Mouse (Mus musculus) fibroblast of lung, adult 2 months (primary cell): ENCODE data around the gene Hs6st3.
A peak's percentile ranks its signal among the peaks of the same experiment; 100 is the strongest.
"Not testable (repeated sequence)": the region's sequence is repeated elsewhere in the genome, so short reads cannot be mapped to it uniquely, and the experiment has no call there.

Experiments
- DNase-seq: peaks from one replicate; pipeline ENCODE4 v3.0.0-alpha.2; 2011; ENCODE audit warnings: low read depth

The Hs6st3 gene

DNA sequence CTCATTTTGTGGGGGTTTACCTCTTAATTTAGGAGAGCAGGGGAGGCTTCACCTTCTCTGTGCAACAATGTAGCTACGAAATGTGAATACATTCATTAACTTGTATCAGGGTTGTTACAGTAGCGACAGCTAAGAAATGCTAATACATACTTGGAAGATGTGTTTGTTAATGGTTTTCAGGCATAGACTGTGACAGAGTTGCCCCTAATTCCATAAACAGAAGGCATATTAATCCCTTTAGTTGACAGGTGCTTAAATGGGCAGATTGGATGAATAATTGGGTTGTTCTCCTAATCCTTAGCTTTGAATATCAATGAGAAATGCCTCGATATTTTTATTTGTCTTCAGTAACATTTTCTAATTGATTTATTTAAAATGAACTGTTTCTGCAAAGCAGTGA is 314.7 kb downstream of the Hs6st3 start:
- DNase-seq: no peak

DNA sequence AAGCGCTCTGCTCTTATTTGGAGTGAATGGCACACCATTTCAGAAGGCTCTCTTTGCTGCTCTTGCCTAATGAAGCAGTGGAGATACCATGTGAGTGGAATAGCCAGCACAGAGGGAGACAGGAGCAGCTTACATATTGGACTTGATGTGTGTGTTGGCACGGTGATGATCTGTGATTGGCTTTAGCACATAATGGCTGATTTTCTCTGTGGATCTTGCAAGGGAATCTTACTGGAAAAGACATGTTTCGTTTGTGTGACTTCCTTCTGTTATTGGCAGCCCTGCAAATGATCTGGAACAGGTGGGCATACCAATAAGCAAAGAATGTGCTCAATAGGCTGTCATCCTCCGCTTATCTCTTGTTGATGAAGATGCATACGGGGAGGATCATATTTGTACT is 326.2 kb downstream of the Hs6st3 start:
- DNase-seq: no peak

DNA sequence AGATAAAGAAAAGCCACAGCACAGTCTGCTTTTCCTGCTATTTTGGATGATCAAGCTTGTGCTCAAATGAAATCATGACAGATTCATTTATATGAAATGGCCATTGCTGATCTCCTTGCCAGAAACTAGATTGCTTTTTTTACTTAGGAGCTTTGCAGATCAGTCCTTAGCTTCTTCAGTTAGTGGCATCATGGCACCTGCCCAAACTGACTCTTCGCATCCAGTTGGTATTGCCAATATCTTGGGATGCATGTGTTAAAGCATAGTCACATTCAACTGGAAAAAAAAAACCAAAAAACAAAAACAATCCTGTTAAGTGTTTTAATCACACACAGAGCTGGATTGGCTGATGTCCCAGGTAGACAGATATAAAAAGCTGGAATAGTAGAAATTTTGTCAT is 326.7 kb downstream of the Hs6st3 start:
- no peak for DNase-seq

DNA sequence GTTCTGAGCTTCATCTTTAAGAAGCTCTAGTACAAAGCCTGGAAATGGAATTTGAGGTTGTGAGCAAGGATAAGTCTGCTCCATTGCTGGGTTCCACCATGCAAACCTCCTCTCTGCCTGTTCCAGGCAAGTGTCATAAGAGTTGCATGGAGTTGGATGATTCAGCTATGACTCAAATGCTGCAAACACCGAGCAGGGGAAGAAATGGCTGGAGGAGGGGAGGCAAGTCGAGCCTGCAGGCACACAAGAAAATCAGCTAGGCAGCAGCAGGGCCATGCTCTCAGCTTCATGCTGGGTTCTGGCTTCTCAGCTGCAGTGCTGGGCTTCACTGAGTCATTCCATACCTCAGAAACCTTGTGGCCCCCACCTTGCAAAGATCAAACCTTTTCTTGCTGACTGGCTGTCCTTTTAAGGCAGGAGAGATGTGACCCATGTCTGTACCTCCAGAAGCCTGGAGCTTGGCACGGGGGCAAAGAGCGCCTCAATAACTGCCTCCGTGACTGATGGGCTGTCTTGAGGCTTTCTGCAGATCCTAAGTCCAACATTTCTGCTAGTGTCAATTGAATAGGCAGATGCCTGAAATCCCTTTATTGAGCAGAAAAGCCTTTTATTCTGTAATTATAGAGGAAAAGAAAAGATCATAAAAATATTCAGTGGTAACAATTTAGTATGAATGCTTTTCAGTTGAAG is 328.9 kb downstream of the Hs6st3 start:
- peak; percentile 16 for DNase-seq

DNA sequence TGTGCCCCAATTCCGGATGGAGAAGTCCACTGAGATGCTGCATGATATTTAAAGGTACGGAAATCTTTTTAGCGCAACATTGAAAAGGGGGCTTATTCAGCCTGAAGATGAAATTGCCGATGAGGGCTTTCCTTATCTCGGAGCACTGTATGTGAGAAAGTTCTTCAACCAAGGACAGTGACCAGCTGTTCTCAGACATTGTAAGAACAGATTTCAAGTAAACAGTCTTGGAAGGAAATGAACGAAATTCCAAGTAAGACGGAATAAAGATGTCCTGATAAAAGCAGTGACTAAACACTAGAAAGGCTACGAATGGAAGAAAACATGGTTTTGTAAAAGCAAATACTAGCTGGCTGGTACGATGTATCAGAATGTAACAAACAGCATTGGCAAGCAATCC is 338.4 kb downstream of the Hs6st3 start:
- no peak for DNase-seq

DNA sequence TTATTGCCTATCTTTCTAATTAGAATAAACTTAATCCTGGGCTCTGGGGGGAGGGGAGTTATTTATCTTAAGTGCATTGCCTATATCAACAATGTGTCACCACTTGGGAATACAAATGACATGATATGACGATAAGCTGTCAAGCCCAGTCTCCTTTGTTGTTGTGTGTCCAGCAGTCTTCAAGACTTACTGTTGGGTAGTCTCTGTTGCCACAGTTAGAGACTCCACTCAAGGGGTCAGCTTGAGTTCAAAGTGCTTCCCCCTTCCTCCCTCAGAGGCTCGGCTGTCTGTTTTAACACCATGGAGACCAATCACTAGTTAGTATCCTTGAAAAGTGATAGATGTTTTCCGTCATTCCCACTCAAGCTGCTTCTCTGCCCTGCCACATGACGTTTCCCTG is 339.7 kb downstream of the Hs6st3 start:
- no peak for DNase-seq

DNA sequence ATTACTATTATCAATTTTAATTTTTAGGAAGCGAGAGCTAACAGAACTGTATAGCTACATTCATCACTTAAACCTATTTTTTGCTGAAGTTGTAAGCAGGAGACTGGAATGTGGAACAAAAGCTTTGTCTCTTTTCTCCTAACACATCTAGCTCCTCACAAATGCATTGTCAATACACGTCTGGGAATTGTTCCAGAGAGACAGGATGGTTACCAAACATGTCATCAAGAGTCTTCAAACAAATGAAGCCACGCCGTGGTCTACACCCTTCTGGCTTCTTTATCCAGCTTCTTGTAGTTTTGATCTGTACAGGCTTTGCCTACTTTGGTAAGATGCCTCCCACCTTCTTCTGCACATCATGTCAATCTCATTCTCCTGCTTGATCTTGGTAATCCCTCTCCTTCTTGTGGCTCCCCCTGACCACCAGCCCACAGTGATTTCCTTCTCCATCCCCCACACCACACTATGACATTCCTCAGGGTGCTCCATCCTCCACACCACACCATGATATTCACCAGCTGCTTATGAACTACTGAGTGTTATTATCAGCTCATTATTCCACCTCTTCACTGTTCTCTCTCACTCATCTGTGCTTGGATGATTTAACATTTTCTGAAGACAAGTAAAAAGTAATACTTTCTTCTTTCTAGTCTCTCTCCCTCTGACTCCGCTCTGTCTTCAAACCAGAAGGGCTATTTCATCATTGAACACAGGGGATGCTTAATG is 351.0 kb downstream of the Hs6st3 start:
- DNase-seq: no peak

DNA sequence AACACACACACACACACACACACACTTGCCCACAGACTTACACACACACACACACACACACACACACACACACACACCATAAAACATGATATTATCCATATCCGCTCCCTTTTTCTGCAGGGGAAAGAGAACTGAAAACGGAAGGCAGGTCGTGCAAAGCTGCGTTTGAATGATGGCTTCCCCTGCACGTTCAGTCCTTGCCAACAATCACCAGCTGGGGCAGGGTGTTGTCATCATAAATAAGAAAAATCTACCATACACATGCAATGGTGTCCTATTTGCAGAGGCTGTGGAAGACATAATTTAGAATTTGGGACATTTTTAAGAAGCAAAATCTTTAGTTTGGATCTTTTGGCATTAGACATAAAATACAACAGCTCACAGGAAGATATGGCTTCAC is 382.5 kb downstream of the Hs6st3 start:
- DNase-seq: no peak

DNA sequence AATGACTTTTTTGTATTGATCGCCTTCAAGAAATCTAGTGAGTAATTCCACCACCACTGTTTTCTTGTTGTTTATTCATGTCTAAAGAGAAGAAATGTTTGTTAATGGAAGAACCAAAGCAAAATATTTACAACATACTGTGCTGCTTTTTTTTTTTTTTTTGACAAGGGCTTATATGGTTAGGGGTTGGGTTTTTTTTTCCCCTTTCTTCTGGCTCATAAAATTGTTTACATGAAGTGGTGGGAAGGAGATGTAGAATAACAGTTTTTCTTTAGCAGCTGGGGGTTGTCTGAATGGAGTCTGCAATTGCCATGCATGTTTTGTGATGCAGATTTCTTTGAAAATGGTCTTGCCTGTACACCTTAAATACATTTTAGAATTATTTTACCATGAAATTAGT is 382.9 kb downstream of the Hs6st3 start:
- DNase-seq: no peak

DNA sequence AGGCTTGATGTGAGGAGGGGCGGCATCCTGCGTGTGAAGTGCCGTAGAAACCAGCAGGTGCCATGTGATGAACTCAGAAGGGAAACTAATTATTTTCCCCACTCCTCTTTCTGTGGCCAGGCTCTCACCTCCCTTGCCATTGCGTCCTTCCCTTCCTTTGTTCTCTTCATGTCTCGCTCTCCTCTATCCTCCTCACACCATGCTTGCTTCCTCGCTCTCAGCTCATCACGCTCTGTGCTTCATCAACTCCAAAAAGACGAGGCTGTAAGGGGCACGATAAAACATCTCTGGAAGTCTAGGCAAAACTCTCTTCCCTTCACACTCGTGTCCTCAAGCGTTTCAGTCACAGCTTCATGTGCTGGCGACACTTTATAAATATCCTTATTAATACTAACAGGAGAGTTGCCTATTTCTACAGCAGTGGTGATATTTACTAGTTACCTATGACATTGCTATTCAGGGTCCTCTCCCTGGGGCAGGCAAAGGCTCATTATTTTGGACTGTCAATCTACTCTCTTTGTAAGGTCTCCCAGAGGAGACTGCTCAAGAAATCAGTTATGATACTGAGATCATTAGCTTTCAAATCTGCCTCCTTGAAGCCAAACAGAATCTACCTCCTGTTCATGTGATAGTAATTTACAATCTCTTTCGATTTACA is 394.9 kb downstream of the Hs6st3 start:
- no peak for DNase-seq

DNA sequence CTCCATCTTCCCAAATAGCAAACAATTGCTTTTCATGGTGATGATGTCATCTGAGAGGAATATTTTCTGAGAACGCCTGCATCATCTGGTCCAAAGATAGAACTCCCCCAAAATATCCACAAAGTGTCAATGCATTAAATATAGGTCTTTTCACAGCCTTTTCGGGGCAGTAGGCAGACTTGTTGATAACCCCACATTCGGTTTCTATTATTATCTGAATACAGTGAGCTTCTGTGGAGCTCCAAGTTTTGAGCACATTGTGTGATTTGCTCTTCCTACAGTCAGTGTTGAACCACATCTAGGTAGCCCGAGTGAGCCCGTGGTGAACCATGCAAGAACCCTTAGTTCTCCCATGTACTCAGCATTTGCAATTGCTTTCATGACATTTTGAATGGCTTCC is 402.4 kb downstream of the Hs6st3 start:
- DNase-seq: no peak

DNA sequence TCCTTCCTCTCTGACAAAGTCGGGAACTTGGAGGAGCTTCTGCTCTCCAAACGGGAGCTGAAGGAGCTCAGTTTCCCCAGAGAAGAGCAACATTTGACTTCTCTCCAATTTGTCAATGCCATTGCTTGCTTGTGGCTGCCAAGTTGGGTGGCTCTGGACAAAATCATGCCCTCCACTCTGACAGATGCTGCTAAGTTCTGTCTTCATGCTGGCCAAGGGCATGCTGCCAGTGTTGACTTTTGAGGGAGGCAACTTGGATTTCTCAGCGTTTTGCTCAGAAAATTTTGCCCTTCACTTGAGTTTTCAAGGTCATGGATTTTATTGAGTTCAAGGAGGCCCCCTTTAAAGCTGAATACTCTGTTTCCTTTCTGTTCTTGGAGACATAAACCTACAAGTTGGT is 406.5 kb downstream of the Hs6st3 start:
- no peak for DNase-seq

DNA sequence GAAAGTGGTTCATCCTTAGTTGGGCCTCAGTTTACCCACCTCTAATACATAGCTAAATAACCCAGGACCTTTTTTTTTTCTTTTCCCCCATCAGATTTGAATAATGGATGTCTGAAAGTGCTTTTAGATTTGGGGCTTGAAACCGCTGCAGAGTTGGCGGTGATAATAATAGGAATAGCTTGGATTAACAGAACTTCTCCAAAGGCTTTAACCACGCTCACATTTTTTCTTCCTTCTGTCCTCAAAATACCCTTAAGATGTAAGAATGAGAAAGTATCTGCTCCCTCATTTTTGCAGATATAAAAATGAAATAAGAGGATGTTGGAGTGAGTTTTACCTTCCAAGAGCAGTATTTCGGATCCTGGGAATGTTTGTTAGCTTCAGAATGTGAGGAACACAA is 420.2 kb downstream of the Hs6st3 start:
- no peak for DNase-seq

DNA sequence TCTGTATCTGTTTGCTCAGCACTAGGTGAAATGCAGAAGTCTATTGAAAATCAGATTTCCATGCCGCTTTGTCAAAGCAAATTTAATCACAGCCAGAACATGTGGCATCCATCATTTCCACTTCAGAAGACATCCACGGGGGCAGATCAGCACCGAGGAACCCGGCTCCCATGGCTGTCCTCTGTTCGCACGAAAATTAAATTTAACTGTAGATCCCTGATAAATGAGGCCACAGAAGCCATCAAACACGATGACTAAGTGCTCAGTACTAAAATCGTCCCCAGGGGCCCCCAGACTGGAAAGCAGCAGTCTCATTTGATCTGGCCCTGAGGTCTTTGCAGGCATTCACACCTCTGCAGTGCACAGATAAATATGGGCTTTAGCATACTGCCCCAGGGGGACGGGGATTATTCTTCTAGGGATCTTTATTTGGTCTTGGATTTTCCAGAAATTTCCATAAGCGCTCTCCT is 443.9 kb downstream of the Hs6st3 start:
- DNase-seq: no peak

DNA sequence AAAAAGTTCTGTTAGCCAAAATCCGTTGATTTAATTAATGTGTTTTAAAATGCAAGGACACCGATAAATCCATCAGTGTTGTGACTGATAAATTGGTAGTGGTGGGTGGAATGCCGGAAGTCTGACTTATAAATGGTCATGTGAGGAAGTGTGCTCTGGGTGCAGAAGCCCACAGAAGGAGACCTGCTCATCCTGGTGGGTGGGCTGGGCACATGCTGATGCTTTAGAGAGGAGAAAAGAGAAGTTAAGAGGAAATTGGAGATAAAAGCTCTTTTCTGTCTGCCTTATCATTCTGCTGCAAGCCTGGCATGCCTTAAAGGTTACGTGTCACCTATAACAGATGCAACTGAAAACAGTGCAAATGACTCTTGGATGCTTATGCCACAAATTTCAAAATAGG is 446.9 kb downstream of the Hs6st3 start:
- DNase-seq: no peak

DNA sequence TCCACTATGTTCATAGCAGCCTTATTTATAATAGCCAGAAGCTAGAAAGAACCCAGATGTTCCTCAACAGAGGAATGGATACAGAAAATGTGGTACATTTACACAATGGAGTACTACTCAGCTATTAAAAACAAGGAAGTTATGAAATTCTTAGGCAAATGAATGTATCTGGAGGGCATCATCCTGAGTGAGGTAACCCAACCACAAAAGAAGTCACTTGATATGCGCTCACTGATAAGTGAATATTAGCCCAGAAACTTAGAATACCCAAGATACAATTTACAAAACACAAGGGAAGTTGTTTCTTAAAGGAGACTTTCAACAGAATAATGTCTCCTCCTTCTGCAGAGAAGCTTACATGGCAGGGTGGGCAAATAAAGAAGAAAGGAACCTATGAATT is 449.2 kb downstream of the Hs6st3 start:
- DNase-seq: not testable (repeated sequence)

DNA sequence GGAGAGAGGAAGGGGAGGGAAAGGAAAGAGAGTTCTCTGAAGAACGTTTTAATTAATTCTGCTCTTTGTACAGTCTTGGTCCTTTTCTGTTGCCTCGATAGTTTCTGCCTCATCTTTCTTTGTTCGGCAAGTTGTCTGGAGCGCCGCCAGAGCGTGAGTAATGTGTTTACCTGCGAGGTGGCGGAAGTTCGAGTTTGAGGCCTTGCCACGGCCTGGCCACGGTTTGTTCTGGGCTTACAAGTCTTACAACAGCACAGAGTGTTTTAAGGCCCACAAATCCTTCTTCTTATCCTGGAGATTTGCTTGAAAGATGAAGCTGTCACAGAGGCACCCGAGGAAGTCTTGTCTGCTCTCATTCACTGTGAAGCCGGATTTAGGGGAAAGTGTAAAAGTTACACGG is 466.2 kb downstream of the Hs6st3 start:
- no peak for DNase-seq

DNA sequence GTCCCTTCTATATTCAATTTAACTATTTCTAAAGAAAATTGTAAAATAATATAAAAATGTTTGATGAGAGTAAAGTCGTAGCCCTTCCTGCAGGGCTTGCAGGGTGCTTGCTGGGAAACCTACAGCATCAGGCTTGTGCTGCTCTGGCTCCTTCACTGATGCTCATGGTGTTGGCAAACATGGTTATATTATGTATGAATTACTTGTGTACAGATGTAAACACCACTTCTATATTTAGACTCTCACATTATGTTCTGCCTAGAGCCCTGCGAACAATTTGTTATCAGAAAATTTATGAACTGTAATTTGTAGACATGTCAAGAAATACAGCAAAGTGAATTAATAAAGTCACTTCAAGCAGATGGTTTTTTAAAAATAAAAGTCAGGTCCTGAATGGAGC is 474.7 kb downstream of the Hs6st3 start:
- DNase-seq: no peak

DNA sequence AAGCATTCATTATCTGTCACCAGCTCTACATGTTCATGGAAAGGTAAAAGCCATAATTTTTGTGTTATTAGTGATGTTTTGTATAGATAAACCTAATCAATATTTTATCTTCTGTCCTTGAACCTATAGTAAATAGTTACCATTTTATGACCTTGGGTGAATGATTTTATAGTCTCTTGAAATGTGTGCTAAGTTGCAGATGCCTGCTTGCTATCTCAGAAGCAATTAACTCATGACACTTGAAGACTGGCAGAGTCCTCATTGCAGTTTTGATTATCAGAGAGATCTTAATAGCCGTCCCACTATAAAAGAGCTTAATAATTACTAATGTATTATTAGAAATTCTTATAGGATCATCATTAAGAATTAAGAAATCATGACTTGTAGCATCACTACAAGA is 491.0 kb downstream of the Hs6st3 start:
- no peak for DNase-seq

DNA sequence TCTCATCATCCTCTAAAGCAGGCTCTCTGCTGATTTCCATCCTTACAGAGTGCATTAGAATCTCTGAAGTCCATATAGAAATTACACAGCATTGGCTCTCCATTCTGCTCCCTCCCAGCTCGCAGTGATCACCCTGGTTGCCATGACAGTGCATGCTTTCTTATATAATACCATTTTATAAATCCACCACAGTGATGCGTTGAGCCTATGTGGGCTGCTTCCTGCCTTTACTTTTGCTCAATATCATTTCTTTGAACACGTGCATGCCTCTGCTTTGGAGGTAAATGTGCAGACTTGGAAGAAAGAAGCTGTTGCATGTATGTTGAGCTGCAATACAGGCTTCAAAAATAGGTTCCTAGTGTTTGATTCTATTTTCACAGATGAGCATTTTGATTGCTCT is 494.9 kb downstream of the Hs6st3 start:
- DNase-seq: no peak

DNA sequence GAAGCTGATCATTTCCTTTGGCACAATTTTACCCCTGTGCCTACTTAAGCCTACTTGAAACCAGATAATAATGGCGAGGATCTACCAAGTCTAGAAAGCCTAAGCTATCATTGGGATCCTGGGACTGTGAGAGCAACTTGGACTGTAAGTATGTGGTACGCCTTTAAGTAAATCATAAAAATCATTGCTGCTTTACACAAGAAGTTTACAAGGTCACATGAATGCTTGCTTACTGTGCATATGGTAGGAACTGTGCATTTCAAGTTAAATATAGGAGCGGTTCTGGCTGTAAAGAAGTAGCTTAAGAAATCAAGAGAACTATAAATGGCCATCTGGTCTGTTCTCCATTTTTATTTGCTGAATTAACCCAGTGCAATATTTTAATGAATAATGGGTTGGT is 495.5 kb downstream of the Hs6st3 start:
- DNase-seq: no peak

DNA sequence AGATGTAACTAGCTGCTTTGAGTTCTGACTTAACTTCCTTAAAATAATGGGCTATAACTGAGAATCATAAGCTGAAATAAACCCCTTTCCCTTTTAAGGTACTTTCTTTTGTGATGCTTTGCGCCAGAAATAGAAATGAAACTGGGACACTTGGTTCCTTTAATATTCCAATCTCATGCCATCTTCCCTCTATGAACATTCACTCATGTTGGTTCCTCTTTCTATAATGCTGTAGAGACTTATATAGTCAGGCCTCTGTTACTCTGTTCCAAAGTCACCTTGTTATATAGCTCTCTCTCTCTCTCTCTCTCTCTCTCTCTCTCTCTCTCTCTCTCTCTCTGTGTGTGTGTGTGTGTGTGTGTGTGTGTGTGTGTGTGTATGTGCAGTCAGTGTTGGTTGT is 504.7 kb downstream of the Hs6st3 start:
- no peak for DNase-seq

DNA sequence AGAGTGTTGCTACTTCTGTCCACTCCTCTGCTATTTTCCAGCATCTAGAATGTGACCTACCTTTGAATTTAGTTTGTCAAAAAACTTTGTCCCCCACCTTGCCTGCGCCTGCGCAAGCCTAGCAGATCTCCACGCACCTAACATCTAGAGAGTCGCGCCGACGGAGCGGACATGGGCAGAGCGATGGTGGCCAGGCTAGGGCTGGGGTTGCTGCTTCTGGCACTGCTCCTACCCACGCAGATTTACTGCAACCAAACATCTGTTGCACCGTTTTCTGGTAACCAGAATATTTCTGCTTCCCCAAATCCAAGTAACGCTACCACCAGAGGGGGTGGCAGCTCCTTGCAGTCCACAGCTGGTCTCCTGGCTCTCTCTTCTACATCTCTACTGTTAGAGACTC is 505.7 kb downstream of the Hs6st3 start:
- no peak for DNase-seq
